Mouse (Mus musculus): Measurements from ENCODE around the gene Foxe3.

Gene Foxe3

DNA sequence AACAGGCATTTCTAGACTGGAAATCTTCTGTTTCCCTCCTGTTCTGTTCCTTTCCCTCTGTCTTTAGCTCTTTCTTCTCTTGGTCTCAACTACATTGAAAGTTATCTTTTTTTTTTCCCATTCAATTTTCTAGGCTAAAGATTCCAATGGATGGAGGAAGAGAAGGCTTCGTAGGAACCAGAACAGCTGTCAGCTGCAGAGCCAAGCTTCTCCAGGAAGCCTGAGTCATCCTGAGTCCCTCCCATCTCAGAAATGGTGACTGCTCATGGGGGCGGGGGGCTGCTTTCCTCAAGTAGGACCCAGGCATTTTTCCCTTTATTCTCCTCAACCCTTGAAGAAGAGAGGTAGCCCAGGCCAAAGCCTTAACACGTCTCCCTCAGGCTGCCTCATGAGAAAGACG is 9.8 kb downstream of the Foxe3 start:
- DNase-seq (ENCODE audit: low spot score), result no peak

DNA sequence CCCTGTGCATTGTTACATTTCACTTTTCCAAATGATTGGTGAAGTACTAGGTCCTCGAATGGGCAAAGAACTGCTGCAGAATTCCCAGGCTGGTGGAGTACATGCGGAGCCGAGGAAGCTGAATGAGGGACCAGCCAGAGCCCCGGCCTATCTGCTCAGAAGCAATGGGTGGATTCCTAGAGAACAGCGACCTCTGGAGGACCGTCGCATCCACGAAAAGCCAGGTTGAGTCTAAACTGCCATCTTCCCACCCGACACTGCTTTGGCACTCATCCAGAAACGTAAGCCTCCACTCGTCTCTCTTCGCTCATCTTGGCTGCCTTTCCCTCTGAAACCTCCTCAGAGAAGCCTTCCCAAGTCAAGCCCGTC is 12.2 kb downstream of the Foxe3 start:
- DNase-seq (ENCODE audit: low spot score), result peak; percentile 39

DNA sequence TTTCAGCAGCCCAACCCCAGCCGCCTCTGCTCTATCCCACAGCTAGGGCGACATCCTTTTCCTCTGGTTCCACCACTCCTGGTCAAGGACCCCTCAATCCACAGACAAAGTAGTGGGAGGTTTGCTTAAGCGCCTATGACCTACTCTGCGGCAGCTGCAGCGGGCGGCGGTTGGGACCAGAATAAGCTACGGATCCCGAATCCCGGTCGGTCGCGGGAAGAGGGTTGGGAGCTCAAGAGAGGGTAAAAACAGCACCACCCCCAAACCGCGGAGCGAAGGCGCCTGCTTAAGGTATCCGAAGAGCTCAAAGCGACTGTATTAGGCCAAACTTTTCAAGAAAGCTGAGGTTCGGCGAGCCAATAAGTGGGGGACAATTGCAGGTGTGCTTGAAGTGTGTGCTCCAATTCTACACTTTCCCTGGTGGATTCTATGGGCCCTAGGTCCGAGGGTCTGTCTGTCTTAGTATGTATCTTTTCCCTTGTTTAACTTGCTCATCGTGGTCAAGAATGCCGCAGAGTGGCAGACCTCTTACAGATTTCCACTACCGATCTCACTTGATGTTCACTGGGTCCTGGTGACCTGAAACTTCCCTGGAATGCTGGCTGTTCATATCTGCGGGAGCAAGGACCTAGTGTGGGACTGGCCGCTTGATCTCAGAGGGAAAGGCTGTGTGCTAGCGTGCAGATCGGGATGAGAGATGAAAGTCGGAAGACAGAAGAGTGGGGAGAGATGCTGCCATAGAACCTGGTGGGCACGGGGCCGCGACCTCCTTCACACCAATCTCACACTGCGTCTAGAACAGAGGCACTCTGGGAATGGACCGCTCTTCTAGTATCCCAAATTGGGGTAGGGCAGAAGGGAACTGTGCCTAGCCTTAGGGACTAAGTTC is 12.9 kb downstream of the Foxe3 start:
- DNase-seq (ENCODE audit: low spot score), result no peak

DNA sequence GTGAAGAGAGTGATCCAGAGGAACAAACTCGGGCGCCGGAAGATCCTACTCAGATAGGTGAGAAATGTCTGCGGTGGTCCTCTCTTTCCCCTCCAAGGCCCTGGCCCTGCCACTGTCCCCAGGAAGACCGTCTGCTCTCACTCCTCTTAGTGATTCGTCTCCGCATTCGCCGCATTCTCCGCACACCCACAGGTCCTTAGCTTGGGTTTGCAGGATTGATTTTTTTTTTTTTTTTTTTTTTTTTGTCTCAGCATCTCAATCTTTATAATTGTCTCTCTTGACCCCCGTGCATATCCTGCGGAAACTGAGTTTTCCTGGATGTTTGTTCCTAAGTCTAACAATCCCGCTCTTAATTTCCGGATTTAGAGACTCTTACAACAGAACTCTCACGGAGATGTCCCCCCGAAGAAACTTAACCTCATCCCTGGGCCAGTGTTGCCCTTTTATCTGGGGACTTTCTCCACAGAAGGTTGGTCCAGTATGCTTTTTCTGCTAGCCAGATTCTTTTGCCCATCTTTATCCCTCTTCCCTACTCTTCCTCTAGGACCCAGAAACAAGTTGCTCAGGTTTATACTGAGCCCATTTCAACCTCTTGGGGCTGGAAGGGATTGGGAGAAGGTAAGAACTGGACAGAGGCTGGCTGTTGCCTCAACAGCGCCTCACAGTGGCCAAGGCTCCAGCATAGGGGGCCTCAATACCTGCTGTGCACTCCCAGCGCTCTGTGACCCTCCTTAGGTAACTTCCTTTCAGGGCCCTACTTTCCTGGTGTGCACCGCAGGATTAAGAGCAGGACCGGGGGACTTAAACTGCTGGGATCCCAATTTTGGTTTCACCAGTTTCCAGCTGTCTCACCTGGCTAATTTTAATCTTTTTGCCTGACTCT is 16.0 kb downstream of the Foxe3 start:
- peak; percentile 20 for DNase-seq (ENCODE audit: low spot score)

DNA sequence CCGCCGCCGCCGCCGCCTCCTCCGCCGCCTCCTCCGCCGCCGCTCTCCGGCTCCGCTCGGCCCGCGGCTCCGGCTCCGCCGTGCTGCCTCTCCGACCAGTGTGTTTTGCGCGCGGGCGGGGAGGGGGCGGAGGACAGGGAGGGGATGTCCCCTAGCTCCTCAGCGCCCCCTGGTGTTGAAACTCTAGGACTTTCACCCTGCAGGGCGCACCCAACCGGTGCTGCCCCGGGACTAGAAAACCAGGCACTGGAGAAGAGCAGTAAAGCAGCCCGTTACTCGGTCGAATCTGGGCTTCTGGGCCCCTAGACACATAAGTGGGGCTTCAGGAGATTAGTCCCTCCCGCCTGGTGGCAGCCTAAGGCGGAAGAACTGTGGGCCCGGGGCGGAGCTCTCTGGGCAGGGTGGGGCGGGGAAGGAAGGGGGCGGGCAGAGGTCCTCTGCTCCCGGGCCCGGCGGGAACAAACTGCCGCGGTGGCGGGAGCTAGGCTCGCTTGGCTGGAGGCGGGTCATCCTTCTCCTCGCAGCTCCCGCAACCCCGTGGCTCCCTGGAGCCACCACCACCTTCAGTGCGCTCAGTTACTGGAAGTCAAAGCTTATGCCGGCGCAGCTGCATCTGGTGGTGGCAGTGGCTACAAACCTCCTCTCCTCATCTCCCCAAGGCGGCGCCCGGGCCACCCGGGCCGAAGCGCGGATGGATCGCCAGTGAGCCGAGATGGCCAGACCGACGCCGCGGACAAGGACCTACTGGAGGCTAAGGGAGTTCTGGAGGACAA is 16.8 kb downstream of the Foxe3 start, which contains the start of gene Foxd2:
Gene Foxd2, minus strand, starts transcription at position 45 of the 773 bp plus-strand sequence.
- DNase-seq (ENCODE audit: low spot score), result peak; percentile 87

DNA sequence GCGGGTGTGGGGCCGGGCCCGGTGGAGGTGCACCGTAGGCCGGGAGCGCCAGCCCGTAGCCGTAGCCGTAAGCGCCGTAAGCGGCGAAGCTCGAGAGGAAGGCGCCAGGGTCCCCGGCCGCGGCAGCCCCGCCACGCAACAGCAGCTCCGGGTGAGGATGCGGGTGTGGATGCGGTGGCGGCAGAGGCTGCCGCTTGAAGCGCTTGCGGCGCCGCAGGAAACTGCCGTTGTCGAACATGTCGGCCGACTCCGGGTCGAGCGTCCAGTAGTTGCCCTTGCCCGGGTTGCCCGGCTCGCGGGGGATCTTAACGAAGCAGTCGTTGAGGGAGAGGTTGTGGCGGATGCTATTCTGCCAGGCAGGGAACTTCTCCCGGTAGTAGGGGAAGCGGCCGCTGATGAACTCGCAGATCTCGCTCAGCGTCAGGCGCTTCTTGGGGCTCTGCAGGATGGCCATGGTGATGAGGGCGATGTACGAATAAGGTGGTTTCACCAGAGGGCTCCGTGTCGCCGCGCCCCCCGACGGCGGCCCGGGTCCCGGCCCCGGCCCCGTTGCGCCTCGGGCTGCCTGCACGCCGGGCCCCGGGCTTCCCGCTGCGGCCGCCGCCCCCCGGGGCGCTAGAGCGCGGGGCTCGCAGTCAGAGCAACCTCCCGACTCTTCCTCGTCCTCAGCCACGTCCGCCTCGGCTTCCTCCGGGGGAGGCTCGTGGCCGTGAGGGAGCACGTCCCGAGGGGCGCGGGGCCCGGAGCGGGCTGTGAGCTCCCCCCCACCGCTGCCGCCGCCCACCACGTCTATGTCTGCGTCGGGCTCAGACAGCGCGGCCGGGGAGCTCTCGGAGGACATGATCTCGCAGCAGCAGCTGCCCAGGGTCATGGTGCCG is 17.6 kb downstream of the Foxe3 start:
- peak; percentile 46 for DNase-seq (ENCODE audit: low spot score)

DNA sequence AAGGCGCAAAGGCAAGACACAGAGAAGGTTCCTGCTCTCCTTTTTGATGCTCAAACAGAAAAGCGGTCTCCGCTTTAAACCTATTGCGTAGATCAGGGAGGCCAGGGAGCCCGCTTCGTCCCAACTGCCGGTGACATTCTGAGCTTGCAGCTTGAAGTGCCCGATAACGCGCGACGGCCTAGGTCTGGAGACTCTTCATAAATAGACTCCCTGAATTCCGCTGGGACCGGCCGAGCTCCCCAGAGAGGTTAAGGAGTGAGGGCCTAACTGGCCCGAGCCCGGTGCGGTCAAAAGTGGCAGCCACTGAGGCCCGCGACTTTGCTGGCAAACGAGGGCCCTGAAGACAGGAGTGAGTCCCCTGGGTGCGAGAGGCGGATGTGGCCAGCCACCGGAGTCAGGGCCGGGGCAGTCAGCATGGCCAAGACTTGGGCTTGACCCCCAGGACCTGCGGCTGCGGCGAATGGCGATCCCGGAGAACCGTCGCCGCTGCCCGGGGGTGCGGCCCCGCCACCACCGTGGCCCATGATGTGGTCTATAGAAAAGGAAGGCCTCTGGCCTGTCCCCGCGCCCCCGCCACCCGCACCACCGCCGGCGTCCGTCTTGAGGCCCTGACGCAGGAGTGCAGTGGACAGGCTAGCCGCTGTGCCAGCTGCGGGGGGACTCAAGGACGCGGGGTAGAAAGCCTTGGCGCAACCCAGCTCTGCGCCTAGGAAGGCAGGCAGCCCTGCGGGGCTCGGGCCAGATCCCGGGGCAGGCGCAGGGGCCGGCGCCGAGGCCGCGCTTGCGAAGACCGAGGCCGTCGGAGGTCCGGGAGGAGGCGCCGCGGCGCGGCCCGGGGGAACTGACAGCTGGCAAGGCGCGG is 18.5 kb downstream of the Foxe3 start:
- no peak for DNase-seq (ENCODE audit: low spot score)

DNA sequence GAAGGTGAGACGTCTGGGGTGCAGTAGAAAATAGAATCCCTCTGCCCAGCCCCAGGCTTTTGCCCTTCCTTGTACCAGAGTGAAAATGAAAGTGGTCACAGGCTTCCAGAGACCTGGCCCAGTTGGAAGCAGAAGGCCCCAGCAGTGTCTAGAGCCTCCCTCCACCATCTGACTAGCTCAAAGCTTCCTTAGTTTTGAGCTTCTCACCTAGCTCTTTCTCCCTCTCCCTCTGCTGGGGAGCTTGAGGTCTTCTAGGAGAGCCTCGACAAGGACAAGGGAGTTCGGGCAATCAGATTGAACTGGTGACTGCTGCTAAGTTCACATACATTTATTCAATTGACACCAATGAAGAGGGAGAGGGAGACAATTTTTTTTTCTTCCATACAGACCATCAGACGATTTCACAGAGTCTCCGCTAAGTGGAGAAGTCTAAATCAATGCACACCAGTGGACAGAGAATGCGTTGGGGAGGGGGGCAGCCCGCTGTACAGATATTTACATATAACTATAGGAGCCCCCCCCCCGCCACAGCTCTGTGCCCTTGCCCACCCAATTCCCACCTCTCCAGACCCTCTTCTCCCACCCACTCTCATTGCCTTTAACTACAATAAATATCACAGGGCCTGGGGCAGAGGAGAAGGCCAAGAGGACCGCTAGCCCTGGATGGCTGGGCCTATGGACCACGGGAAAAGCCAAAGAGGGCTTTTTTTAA is 19.7 kb downstream of the Foxe3 start:
- no peak for DNase-seq (ENCODE audit: low spot score)

DNA sequence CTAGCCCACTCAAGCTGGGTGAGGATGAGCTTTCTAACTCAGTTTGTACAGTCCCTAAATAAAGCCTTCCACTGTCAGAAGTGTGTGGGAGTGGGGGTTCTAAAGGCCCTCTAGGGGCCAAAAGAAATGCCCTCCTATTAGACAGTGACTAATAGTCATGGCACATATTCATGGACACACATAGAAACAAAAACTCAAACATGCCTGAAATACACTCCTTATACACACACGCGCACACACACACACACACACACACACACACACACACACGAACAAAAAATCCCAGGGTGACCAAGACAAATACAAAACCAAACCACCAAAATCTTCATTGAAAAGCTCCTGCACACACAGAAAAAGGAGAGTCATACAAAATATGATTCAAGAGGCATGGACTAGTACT is 20.3 kb downstream of the Foxe3 start:
- DNase-seq (ENCODE audit: low spot score), result no peak

DNA sequence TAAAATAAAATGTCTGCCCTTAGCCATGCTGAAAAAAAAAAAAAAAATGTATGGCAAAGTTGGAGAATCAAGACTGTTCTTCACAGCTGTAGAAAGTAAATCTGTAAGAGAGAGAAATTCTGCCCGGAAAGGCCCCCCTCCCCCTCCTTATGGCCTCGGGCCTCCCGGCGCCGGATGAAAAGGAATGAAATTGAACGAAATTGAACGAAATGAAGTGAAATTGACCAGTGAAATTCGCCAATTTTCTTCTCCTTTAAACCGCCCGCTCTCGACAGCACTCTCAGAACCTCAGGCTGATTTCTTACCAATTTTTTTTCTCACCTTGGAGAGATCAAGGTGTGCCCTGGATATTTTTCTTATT is 22.4 kb downstream of the Foxe3 start:
- no peak for DNase-seq (ENCODE audit: low spot score)

DNA sequence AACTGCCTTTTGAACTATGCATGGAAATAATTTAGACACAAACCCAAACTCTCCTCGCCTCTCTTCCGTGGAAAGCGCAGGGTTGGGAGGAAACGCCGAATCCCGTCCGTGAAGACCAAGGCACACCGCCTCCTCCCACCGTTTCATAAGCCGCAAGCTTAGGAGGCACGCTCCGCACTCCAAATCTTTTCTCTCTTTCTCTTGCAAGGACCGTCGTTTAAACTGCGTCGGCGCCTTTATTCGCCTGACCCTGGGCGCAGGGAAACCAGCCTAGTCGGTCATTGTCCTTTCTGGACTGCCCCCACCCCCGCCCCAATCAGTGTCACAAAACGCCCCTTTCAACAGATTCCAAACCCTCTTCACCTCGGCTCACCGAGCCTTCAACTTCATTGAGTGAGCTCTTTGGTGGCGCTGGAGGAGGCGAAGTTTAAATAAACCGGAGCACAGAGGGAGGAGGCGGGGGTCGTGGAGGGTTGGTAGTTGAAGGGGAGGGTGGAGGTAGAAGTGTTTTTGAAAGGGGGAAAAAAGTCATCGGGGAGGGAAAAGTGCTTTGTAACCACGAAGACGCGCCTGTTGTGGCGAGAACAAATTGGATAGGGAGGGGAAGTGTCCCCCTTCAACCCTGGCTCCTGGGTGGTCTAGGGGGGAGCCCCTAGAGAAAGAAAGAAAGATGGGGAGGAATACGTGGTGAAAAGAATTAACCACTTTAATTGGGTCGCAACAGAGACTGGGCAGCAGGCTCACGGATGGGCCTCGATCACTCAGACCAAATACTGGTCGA is 23.0 kb downstream of the Foxe3 start:
- DNase-seq (ENCODE audit: low spot score), result no peak

DNA sequence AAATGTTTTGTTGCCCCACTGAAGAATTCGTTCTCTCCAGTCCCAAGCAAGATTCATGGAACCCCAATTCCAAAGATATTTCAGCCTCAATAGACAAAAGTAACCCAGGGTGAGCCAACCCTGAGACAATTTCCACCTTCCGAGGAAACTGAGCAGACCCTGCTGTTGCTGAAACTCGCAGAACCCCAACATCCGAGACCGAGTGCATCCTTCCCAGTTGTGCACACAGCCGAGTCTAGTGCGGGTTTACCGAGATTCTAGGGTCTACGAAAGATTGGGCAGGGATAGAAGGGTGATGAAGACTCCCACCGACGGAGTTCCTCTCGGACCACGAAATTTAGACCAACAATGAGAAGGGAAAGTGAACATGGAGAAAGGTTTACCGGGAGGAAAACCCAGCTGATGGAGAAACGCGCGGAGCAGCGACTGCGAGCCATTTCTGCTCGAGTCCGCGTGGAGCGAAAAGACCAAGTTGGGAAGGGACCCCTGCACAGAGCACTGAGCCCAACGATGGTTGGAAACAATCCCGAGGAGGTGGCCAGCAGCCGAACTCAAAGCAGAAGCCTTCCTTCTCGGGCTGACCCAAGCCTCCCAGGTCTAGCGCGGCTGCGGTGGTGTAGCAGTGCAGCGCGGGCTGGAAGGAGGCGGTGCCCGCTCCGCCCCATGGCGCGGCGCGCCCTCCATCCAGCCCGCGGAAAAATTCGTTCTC is 24.0 kb downstream of the Foxe3 start:
- no peak for DNase-seq (ENCODE audit: low spot score)

DNA sequence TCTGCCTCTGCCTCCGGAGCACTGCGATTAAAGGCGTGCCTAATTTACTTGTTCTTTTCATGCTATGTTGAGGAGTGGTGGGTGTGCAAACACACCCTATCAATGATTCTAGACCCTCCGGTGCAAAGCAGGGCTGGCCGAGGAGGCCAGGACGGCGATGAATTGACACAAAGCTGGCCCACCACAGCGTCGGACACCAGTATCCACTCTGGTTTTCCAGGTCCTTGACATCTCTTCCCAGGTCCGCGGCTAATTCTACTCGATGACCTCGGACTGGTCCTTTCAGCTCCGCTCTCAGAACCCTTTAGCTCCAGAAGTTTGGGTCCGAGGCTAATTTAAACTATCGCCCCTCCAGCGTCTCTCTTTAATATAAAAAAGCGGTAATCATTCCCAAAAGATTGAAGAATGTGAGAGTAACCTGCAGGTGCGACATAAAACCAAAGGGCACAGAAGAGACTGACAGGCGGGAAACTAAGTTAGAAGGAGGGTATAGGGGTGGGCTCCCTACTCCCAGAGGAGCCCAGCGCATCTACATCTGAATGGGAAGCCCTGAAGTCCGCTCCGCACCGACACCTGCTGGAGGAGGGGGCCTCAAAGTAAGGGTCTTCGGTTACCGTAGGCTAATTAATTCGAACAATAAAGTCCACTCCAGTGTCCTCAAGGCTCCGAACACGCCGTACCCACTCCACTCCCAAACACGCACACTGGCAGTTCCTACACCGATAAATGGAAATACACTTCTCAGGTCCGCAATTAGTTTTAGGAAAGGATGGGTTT is 24.8 kb downstream of the Foxe3 start:
- DNase-seq (ENCODE audit: low spot score), result no peak

DNA sequence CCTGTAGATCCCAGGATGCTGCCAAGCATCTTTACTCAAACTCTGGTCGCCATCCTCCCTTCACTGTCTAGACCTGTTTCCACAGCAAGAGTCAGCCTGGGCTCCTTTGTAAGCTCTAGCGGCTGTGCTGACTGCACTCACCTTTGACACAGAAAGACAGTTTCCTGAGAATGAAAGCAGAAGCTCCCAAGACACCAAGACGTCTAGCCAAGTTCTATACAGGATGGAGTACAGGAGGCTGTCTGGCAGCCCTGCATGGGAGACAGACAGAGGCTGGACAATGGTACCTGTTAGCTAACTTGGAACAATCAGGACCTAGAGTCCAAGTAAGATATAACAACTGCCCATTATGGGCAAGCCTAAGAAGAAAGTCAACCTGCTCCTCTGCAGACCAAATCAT is 25.9 kb downstream of the Foxe3 start:
- no peak for DNase-seq (ENCODE audit: low spot score)

DNA sequence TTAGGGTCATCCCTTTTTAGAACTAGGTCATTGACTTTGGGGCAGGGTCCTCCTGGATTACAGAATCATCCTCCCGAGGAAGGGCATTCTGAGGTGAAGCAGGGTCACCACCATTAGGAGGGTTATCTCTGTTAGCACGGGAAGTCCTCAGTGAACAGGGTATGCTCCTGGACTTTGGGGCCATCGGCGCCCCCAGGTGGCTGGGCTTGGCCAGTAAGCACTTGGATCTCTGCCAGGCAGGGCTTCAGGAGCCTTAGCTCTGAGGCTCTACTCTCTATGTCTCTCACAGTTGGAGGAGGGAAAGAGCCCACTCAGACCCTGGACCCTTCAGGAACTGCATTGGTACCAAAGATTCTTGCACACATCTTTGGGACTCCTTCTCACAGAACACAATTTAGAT is 28.0 kb downstream of the Foxe3 start:
- no peak for DNase-seq (ENCODE audit: low spot score)

DNA sequence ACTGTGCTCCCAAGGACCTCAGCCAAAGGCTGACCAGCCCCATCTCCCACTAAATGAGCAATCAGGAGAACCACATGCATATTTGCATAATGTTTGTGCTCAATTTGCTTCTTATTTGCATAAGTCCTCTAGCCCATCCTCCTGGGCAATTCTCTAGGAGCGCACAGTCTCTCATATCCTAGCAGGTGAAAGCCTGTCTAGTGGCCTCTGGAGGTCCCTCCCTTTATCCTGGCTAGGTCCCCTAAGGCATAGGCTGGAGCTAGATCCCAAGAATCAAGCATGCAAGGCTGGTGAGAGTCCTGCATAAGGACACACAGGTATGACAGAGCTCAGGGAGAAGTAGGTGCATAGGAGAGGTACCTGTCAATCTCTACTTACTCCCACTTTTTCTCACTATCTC is 43.6 kb downstream of the Foxe3 start:
- no peak for DNase-seq (ENCODE audit: low spot score)

DNA sequence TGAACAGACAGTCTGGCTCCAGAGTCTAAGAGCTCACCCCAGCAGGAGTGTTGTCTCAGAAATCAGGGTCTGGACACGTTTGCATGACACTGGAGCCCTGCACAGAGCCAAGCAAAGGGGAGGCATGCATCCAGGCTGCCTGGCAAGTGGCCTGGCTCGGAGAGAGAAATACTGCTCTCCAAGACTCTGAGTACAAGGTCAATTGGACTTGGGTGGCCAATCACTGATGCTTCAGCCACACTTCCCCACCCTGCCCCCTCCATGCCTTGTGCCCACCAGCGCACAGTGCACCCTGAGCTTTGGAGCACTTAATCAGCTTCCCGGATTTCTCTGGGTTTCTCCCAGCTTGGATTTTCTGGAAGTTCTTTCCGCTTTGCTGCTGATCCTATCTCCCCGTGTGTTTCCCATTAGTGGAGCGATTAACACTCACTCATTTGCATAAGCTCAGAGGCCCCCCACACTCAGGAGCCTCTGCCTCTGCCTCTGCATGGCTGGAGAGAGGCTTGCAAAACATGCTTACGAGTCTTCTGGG is 49.3 kb downstream of the Foxe3 start:
- DNase-seq (ENCODE audit: low spot score), result no peak
